10 mouse cellular contexts compared by ENCODE assay signal in genomic region chr10:50902741-50903715, GRCm38 (mm10). TPM values are rescaled to one million over a fixed set of nuclear protein-coding genes. Genes with fewer than 3 reads are reported as not detected.
DNase-seq lines count a peak whose midpoint lies in the region; ATAC-seq and TF ChIP-seq lines count a peak whose summit lies in the region.
"Had no signal": no experiment of that assay in that cellular context is flagged by ENCODE, and none has a peak within 500 bp of the region (broad histone marks: within the 10 kb centered on the region; RNA-seq: fewer than 3 reads in every experiment).

No protein-coding gene starts in this region.

- H3K4me3 ChIP-seq in embryonic facial prominence, embryonic 10.5 days: peak overlapping the region; percentile 28; the same call in 1 of the 2 replicates
- peak overlapping the region; percentile 9; the same call in 1 of the 2 replicates for H3K4me3 ChIP-seq in intestine, postnatal 0 days (ENCODE audit: low read depth, low read length)
- H3K4me3 ChIP-seq in midbrain, embryonic 14.5 days (replicated peaks; ENCODE audit: low read depth, low read length): no peak overlapping the region

- H3K9me3 ChIP-seq in embryonic facial prominence, embryonic 10.5 days: no peaks in the 10 kb centered on the region
- H3K9me3 ChIP-seq in intestine, postnatal 0 days (ENCODE audit: control insufficient read depth): no peaks in the 10 kb centered on the region
- no peaks in the 10 kb centered on the region for H3K9me3 ChIP-seq in midbrain, embryonic 14.5 days (ENCODE audit: control insufficient read depth, low read length)

- peak; percentile 35 to 56 for DNase-seq in cerebellum, postnatal 10 days
- DNase-seq in cerebellum, adult 11-12 months: no peak
- peak; percentile 70 for DNase-seq in embryonic facial prominence, embryonic 10.5 days (ENCODE audit: low spot score)
- peak; percentile 66 for DNase-seq in midbrain, embryonic 14.5 days
- no peak for DNase-seq in T-cell, adult 2 months (ENCODE audit: low spot score)
- no peak for DNase-seq in left cerebral cortex, adult 8-10 months (ENCODE audit: low spot score in 2 of 2)

- peaks cover 100% of the 10 kb centered on the region for H3K27me3 ChIP-seq in embryonic facial prominence, embryonic 10.5 days (replicated peaks; ENCODE audit: low read depth, poor library complexity, severe bottlenecking)
- peaks cover 99% of the 10 kb centered on the region for H3K27me3 ChIP-seq in intestine, postnatal 0 days (replicated peaks; ENCODE audit: control insufficient read depth, insufficient read depth, low read length)
- peaks cover 86% of the 10 kb centered on the region for H3K27me3 ChIP-seq in midbrain, embryonic 14.5 days (ENCODE audit: control insufficient read depth, insufficient read depth, low read length)

- TF ChIP-seq CTCF in intestine, postnatal 0 days (IDR thresholded peaks at IDR 0.05; ENCODE audit: low read depth): no peak

- peaks cover 19% of the 10 kb centered on the region; the same call in 1 of the 2 replicates for H3K4me1 ChIP-seq in embryonic facial prominence, embryonic 10.5 days
- no peaks in the 10 kb centered on the region for H3K4me1 ChIP-seq in intestine, postnatal 0 days (replicated peaks; ENCODE audit: control insufficient read depth, insufficient read depth, low read length)
- H3K4me1 ChIP-seq in midbrain, embryonic 14.5 days (ENCODE audit: control insufficient read depth, insufficient read depth, low read length): no peaks in the 10 kb centered on the region

- ATAC-seq in intestine, postnatal 0 days: no peak
- 0 out of 2 replicates have a peak, but pooled peaks have one; percentile 12 for ATAC-seq in midbrain, embryonic 14.5 days (ENCODE audit: low FRiP score, low TSS enrichment)
- ATAC-seq in monocyte, adult 5-6 weeks (replicated peaks; ENCODE audit: insufficient number of reproducible peaks, low FRiP score, low TSS enrichment, poor library complexity, severe bottlenecking): no peak; the same call in 1 of the 2 replicates

- no peak overlapping the region for H3K4me2 ChIP-seq in intestine, postnatal 0 days (replicated peaks; ENCODE audit: low read depth)
- peak overlapping the region; percentile 30 for H3K4me2 ChIP-seq in midbrain, embryonic 14.5 days (ENCODE audit: low read length)

- H3K36me3 ChIP-seq in embryonic facial prominence, embryonic 10.5 days (replicated peaks): no peaks in the 10 kb centered on the region
- no peaks in the 10 kb centered on the region for H3K36me3 ChIP-seq in intestine, postnatal 0 days (ENCODE audit: control insufficient read depth, insufficient read depth)
- no peaks in the 10 kb centered on the region for H3K36me3 ChIP-seq in midbrain, embryonic 14.5 days (ENCODE audit: control insufficient read depth, insufficient read depth, low read length)

- under 1% methylated on average over 43 of the region's 43 CpGs for WGBS in embryonic facial prominence, embryonic 10.5 days
- 1% methylated on average over 43 of the region's 43 CpGs for WGBS in intestine, postnatal 0 days
- under 1% methylated on average over 43 of the region's 43 CpGs for WGBS in midbrain, embryonic 14.5 days

- H3K9ac ChIP-seq in intestine, postnatal 0 days (ENCODE audit: low read depth, low read length): no peak overlapping the region
- H3K9ac ChIP-seq in midbrain, embryonic 14.5 days (replicated peaks; ENCODE audit: low read length): no peak overlapping the region

- H3K27ac ChIP-seq in embryonic facial prominence, embryonic 10.5 days (replicated peaks): no peak overlapping the region
- H3K27ac ChIP-seq in intestine, postnatal 0 days (ENCODE audit: low read depth, low read length): no peak overlapping the region
- no peak overlapping the region for H3K27ac ChIP-seq in midbrain, embryonic 14.5 days (replicated peaks; ENCODE audit: low read depth, low read length)

RNA-seq across cellular contexts. Expression of gene Sim1, which starts 8.5 kb away (rescaled TPM):
- polyA plus RNA-seq in embryonic facial prominence, embryonic 10.5 days (2016; fragmentation: Nextera tagmentation; extraction: Ambion mirVana): 0.47 and 0.81 TPM in 2 replicates
- polyA plus RNA-seq in intestine, postnatal 0 days (2015; fragmentation: Nextera tagmentation; extraction: Ambion mirVana): not detected in 2 replicates
- polyA plus RNA-seq in midbrain, embryonic 14.5 days (2014; fragmentation: Nextera tagmentation; extraction: Ambion mirVana): 0.77 and 0.91 TPM in 2 replicates
- not detected in 3 replicates for total RNA-seq in monocyte, adult 5-6 weeks (2017)
- total RNA-seq in left cerebral cortex, adult 8-10 months (2022): under 1 TPM; 0.06 to 0.60 (median 0.44) TPM
- total RNA-seq: hematopoietic stem cell, adult 5-6 weeks; neutrophil, adult 5-6 weeks had no signal

Comparison
In these comparisons a context has a peak if more than half of its experiments do, and no peak if none do; other contexts are left out.
1. DNase-seq: peak in cerebellum, postnatal 10 days (2 of 2), embryonic facial prominence, embryonic 10.5 days (single experiment) and midbrain, embryonic 14.5 days (single experiment); none in cerebellum, adult 11-12 months (single experiment), T-cell, adult 2 months (single experiment) and left cerebral cortex, adult 8-10 months (0 of 2).